Mouse (Mus musculus): Measurements from ENCODE around the gene Gm49337. TPM values are rescaled to one million over a fixed set of nuclear protein-coding genes. Genes with fewer than 3 reads are reported as not detected.
"Not testable (repeated sequence)": the region's sequence is repeated elsewhere in the genome, so short reads cannot be mapped to it uniquely, and the experiment has no call there.

Gm49337 gene
- polyA plus RNA-seq, 1 experiment: not detected

GRCm38 (mm10) chr4:116219056-116219455, 45.9 kb downstream of the Gm49337 start:
- no peak overlapping the region for H3K4me3 ChIP-seq (ENCODE audit: insufficient read depth, low read depth, low read length)
- no peaks in the 10 kb centered on the region for H3K4me1 ChIP-seq (ENCODE audit: control insufficient read depth, insufficient read depth, low read length)
- WGBS: 77% methylated on average over 1 of the region's 1 CpGs
- TF ChIP-seq CTCF (IDR thresholded peaks at IDR 0.05; ENCODE audit: insufficient read depth, low read depth, low read length) (no peak), POLR2A (IDR thresholded peaks at IDR 0.05; ENCODE audit: insufficient read depth, low read depth, low read length) (no peak)
- H3K27ac ChIP-seq (ENCODE audit: insufficient read depth, low read depth, low read length): no peak overlapping the region

GRCm38 (mm10) chr4:116220071-116220650, 47.0 kb downstream of the Gm49337 start:
- no peak for TF ChIP-seq POLR2A (IDR thresholded peaks at IDR 0.05; ENCODE audit: insufficient read depth, low read depth, low read length)
- peak overlapping the region; percentile 95 for H3K4me3 ChIP-seq (ENCODE audit: insufficient read depth, low read depth, low read length)
- WGBS: 3% methylated on average over 6 of the region's 6 CpGs
- peak overlapping the region; percentile 59; the same call in 1 of the 2 replicates for H3K27ac ChIP-seq (ENCODE audit: insufficient read depth, low read depth, low read length)
- no peaks in the 10 kb centered on the region; the same call in 1 of the 2 replicates for H3K4me1 ChIP-seq (ENCODE audit: control insufficient read depth, insufficient read depth, low read length)

- WGBS: 1% methylated on average over 26 of the region's 26 CpGs
- Histone ChIP-seq H3K4me3 (ENCODE audit: insufficient read depth, low read depth, low read length) (peak overlapping the region; percentile 95), H3K27ac (ENCODE audit: insufficient read depth, low read depth, low read length) (peak overlapping the region; percentile 99), H3K4me1 (ENCODE audit: control insufficient read depth, insufficient read depth, low read length) (no peaks in the 10 kb centered on the region; the same call in 1 of the 2 replicates)
- TF ChIP-seq POLR2A (IDR thresholded peaks at IDR 0.05; ENCODE audit: insufficient read depth, low read depth, low read length) (peak; percentile 77), CTCF (IDR thresholded peaks at IDR 0.05; ENCODE audit: insufficient read depth, low read depth, low read length) (no peak)
These were observed 47.6 kb downstream of the Gm49337 start for GRCm38 (mm10) chr4:116220780-116221139.

- TF ChIP-seq POLR2A (IDR thresholded peaks at IDR 0.05; ENCODE audit: insufficient read depth, low read depth, low read length): peak; percentile 99
- TF ChIP-seq CTCF (IDR thresholded peaks at IDR 0.05; ENCODE audit: insufficient read depth, low read depth, low read length): no peak
- WGBS: under 1% methylated on average over 53 of the region's 53 CpGs
- Histone ChIP-seq H3K4me1 (ENCODE audit: control insufficient read depth, insufficient read depth, low read length) (no peaks in the 10 kb centered on the region; the same call in 1 of the 2 replicates), H3K27ac (ENCODE audit: insufficient read depth, low read depth, low read length) (peak within 1 kb of the TSS; percentile 100), H3K4me3 (ENCODE audit: insufficient read depth, low read depth, low read length) (peak within 1 kb of the TSS; percentile 95)
These were observed 48.1 kb downstream of the Gm49337 start, which contains the start of gene Pik3r3 for GRCm38 (mm10) chr4:116221140-116221851. Gene Pik3r3 (plus strand): TSS chr4:116221618.

GRCm38 (mm10) chr4:116221996-116222842, 49.0 kb downstream of the Gm49337 start:
- Histone ChIP-seq H3K4me1 (ENCODE audit: control insufficient read depth, insufficient read depth, low read length) (no peaks in the 10 kb centered on the region; the same call in 1 of the 2 replicates), H3K27ac (ENCODE audit: insufficient read depth, low read depth, low read length) (peak overlapping the region; percentile 100), H3K4me3 (ENCODE audit: insufficient read depth, low read depth, low read length) (peak overlapping the region; percentile 89)
- under 1% methylated on average over 23 of the region's 23 CpGs for WGBS
- TF ChIP-seq POLR2A (IDR thresholded peaks at IDR 0.05; ENCODE audit: insufficient read depth, low read depth, low read length) (no peak), CTCF (IDR thresholded peaks at IDR 0.05; ENCODE audit: insufficient read depth, low read depth, low read length) (no peak)

- Histone ChIP-seq H3K4me1 (ENCODE audit: control insufficient read depth, insufficient read depth, low read length) (no peaks in the 10 kb centered on the region; the same call in 1 of the 2 replicates), H3K27ac (ENCODE audit: insufficient read depth, low read depth, low read length) (0 out of 2 replicates have a peak overlapping the region, but pooled peaks have one; percentile 100), H3K4me3 (ENCODE audit: insufficient read depth, low read depth, low read length) (no peak overlapping the region)
- no peak for TF ChIP-seq CTCF (IDR thresholded peaks at IDR 0.05; ENCODE audit: insufficient read depth, low read depth, low read length)
- TF ChIP-seq POLR2A (IDR thresholded peaks at IDR 0.05; ENCODE audit: insufficient read depth, low read depth, low read length): no peak
- 2% methylated on average over 6 of the region's 6 CpGs for WGBS
These were observed 49.6 kb downstream of the Gm49337 start for GRCm38 (mm10) chr4:116222843-116223119.

GRCm38 (mm10) chr4:116243377-116243776, 70.2 kb downstream of the Gm49337 start:
- Histone ChIP-seq H3K4me3 (ENCODE audit: insufficient read depth, low read depth, low read length) (no peak overlapping the region), H3K4me1 (ENCODE audit: control insufficient read depth, insufficient read depth, low read length) (no peaks in the 10 kb centered on the region), H3K27ac (ENCODE audit: insufficient read depth, low read depth, low read length) (no peak overlapping the region)
- no peak for TF ChIP-seq POLR2A (IDR thresholded peaks at IDR 0.05; ENCODE audit: insufficient read depth, low read depth, low read length)
- TF ChIP-seq CTCF (IDR thresholded peaks at IDR 0.05; ENCODE audit: insufficient read depth, low read depth, low read length): no peak
- WGBS: 47% methylated on average over 3 of the region's 3 CpGs

GRCm38 (mm10) chr4:116244240-116244639, 71.1 kb downstream of the Gm49337 start:
- no peaks in the 10 kb centered on the region for H3K4me1 ChIP-seq (ENCODE audit: control insufficient read depth, insufficient read depth, low read length)
- H3K4me3 ChIP-seq (ENCODE audit: insufficient read depth, low read depth, low read length): no peak overlapping the region
- TF ChIP-seq CTCF (IDR thresholded peaks at IDR 0.05; ENCODE audit: insufficient read depth, low read depth, low read length) (no peak), POLR2A (IDR thresholded peaks at IDR 0.05; ENCODE audit: insufficient read depth, low read depth, low read length) (no peak)
- no peak overlapping the region for H3K27ac ChIP-seq (ENCODE audit: insufficient read depth, low read depth, low read length)
- WGBS: 69% methylated on average over 2 of the region's 2 CpGs

- WGBS: 52% methylated on average over 3 of the region's 3 CpGs
- not testable (repeated sequence) for H3K4me1 ChIP-seq (ENCODE audit: control insufficient read depth, insufficient read depth, low read length); H3K27ac ChIP-seq (ENCODE audit: insufficient read depth, low read depth, low read length); H3K4me3 ChIP-seq (ENCODE audit: insufficient read depth, low read depth, low read length)
These were observed 72.7 kb downstream of the Gm49337 start for GRCm38 (mm10) chr4:116245926-116246325.
